Mouse (Mus musculus) heart, adult 2 months (tissue): ENCODE data around the gene Ankmy1.

ENCODE experiments used
- CTCF ChIP-seq: fragments of 200-600 bp; IDR thresholded peaks from 2 replicates; pipeline ENCODE4 v1.8.1; 2022; ENCODE audit warnings: antibody characterized with exemption, mild to moderate bottlenecking, moderate library complexity
- POLR2A ChIP-seq: fragments of 200-500 bp; IDR thresholded peaks from 2 replicates; pipeline ENCODE4 v1.6.1; 2011; ENCODE audit warnings: mild to moderate bottlenecking, low read depth, low read length, control low read depth; ENCODE audit not compliant: insufficient read depth

- TF ChIP-seq CTCF (no peak), POLR2A (no peak)
These were observed 16.4 kb upstream of the Ankmy1 start for GRCm38 (mm10) chr1:92919151-92919550.
